Mouse (Mus musculus): Measurements from ENCODE around the gene Eepd1. TPM values are rescaled to one million over a fixed set of nuclear protein-coding genes. Genes with fewer than 3 reads are reported as not detected.

Eepd1 gene
- polyA plus RNA-seq, 1 experiment from 2014 or later, result 6.9 TPM

DNA sequence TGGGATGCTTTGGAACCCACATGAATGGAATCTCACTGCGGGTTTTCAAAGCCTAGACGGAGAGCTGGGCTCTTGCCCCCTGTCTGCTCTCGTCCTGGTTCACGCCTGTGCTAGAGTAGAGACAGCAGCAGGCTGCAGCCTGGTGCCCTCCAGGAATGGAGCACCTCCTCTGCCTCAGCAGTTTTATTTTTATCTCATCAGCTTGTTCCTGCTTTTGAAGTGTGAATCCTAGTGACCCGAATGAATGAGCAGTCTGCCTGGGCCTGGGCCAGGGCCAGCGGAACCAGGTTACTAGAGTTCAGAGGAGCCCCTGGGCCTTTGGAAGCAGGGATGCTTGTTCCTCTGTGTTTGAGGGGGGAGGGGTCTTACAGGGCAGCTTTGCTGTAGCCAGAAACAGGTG is 37.8 kb downstream of the Eepd1 start:
- H3K27me3 ChIP-seq (replicated peaks; ENCODE audit: control insufficient read depth, insufficient read depth, low read length), result no peaks in the 10 kb centered on the region
- ATAC-seq, result no peak
- no peaks in the 10 kb centered on the region for H3K9me3 ChIP-seq (ENCODE audit: control insufficient read depth, low read length)
- no peak overlapping the region for H3K9ac ChIP-seq (ENCODE audit: low read depth, low read length)
- H3K36me3 ChIP-seq (ENCODE audit: control insufficient read depth, insufficient read depth, low read length), result no peaks in the 10 kb centered on the region
- H3K4me1 ChIP-seq (ENCODE audit: control insufficient read depth, insufficient read depth, low read length), result no peaks in the 10 kb centered on the region; the same call in 1 of the 2 replicates
- H3K4me2 ChIP-seq (ENCODE audit: low read depth, low read length), result no peak overlapping the region
- no peak overlapping the region for H3K27ac ChIP-seq (ENCODE audit: low read length)
- H3K4me3 ChIP-seq (ENCODE audit: low read length), result no peak overlapping the region
- 70% methylated on average over 6 of the region's 6 CpGs for WGBS

DNA sequence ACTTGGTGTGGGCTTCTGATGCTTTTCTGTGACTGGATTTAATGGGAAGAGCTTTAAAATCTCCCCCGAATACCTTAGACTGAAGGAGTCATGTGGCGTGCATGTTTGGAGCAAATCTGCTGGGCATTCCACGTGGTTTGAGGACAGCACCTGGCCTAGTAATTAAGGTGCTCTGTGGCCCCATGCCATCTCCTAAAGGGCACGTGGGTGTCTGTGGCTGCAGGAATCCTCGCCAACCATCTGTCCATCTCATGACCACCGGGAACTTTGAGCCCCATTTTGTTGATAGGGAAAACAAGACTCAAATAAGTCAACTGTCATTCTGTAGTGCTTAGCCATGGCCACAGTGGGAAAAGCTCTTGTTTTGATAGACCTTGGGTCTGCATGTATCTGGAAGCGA is 39.5 kb downstream of the Eepd1 start:
- Histone ChIP-seq H3K36me3 (ENCODE audit: control insufficient read depth, insufficient read depth, low read length) (no peaks in the 10 kb centered on the region), H3K9me3 (ENCODE audit: control insufficient read depth, low read length) (no peaks in the 10 kb centered on the region), H3K4me3 (ENCODE audit: low read length) (no peak overlapping the region), H3K27ac (ENCODE audit: low read length) (no peak overlapping the region), H3K27me3 (replicated peaks; ENCODE audit: control insufficient read depth, insufficient read depth, low read length) (no peaks in the 10 kb centered on the region), H3K9ac (ENCODE audit: low read depth, low read length) (no peak overlapping the region), H3K4me1 (ENCODE audit: control insufficient read depth, insufficient read depth, low read length) (no peaks in the 10 kb centered on the region; the same call in 1 of the 2 replicates), H3K4me2 (ENCODE audit: low read depth, low read length) (no peak overlapping the region)
- WGBS, result 85% methylated on average over 7 of the region's 7 CpGs
- no peak for ATAC-seq

DNA sequence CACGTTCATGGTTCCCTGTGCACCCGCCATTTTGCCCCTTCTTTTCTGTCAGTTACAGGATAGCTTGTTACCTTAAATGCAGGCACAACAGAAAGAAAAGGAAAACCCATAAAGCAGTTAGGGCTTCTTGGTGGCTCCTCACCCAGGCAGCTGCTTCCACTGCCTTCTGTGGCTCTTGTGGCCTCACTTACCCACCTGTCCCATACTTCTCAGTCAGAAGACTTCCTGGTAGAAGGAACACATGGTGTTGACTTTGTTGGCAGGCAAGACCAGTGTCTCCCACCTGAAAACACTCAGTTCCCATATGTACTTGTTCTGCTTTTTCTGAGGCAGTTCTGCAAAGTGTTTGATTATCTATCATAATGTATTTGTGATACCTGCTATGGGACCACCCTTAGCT is 40.5 kb downstream of the Eepd1 start:
- Histone ChIP-seq H3K9ac (ENCODE audit: low read depth, low read length) (no peak overlapping the region), H3K4me3 (ENCODE audit: low read length) (no peak overlapping the region), H3K27me3 (replicated peaks; ENCODE audit: control insufficient read depth, insufficient read depth, low read length) (no peaks in the 10 kb centered on the region), H3K9me3 (ENCODE audit: control insufficient read depth, low read length) (no peaks in the 10 kb centered on the region), H3K4me1 (ENCODE audit: control insufficient read depth, insufficient read depth, low read length) (no peaks in the 10 kb centered on the region; the same call in 1 of the 2 replicates), H3K4me2 (ENCODE audit: low read depth, low read length) (no peak overlapping the region), H3K27ac (ENCODE audit: low read length) (no peak overlapping the region), H3K36me3 (ENCODE audit: control insufficient read depth, insufficient read depth, low read length) (no peaks in the 10 kb centered on the region)
- 90% methylated on average over 2 of the region's 2 CpGs for WGBS
- no peak for ATAC-seq

DNA sequence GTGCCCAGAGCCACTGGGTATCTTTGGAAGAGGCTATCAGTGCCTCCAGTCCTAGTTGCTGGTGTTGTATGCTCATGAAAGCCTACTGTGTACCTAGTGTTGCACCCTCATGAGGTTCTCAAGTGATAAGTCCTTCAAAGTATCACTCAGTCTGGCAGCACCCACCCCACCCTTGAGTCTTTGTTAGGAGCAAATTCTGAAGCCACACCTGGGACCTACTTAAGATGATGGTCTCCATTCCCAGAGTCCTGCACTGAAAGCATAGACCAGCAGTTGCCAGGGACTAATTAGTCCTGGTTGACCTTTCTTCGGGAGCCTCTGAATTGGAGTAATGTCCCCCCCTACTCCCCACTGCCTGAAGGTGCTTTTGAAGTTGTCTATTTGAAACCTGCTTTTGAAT is 45.2 kb downstream of the Eepd1 start:
- Histone ChIP-seq H3K9ac (ENCODE audit: low read depth, low read length) (no peak overlapping the region), H3K4me2 (ENCODE audit: low read depth, low read length) (no peak overlapping the region), H3K4me3 (ENCODE audit: low read length) (no peak overlapping the region), H3K27me3 (replicated peaks; ENCODE audit: control insufficient read depth, insufficient read depth, low read length) (no peaks in the 10 kb centered on the region), H3K27ac (ENCODE audit: low read length) (no peak overlapping the region), H3K9me3 (ENCODE audit: control insufficient read depth, low read length) (no peaks in the 10 kb centered on the region), H3K4me1 (ENCODE audit: control insufficient read depth, insufficient read depth, low read length) (peaks cover 2% of the 10 kb centered on the region; the same call in 1 of the 2 replicates), H3K36me3 (ENCODE audit: control insufficient read depth, insufficient read depth, low read length) (no peaks in the 10 kb centered on the region)
- ATAC-seq, result no peak
- WGBS, result 47% methylated on average over 1 of the region's 1 CpGs

DNA sequence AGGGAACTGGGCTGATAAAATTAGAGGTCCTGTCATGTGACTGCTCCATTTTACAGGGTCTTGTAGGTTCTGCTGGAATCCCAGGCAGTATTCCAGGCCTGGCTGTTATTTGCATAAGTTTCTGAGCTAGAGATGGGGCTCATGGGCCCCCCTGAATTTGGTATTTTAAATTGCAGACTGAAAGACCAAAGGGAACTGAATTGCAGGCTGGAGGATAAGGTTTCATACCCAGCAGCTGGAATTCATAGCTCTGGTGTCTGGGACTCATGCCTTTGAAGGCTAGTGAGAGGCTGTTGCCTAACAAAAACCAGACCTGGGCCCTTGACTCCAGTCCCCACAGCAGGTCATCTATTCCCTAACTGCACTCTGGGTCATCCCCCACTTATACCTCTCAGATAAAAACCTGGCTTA is 45.6 kb downstream of the Eepd1 start:
- H3K9me3 ChIP-seq (ENCODE audit: control insufficient read depth, low read length), result no peaks in the 10 kb centered on the region
- no peak overlapping the region for H3K4me3 ChIP-seq (ENCODE audit: low read length)
- ATAC-seq, result no peak
- peaks cover 2% of the 10 kb centered on the region; the same call in 1 of the 2 replicates for H3K4me1 ChIP-seq (ENCODE audit: control insufficient read depth, insufficient read depth, low read length)
- no peaks in the 10 kb centered on the region for H3K36me3 ChIP-seq (ENCODE audit: control insufficient read depth, insufficient read depth, low read length)
- H3K27ac ChIP-seq (ENCODE audit: low read length), result no peak overlapping the region
- no peak overlapping the region for H3K4me2 ChIP-seq (ENCODE audit: low read depth, low read length)
- H3K27me3 ChIP-seq (replicated peaks; ENCODE audit: control insufficient read depth, insufficient read depth, low read length), result no peaks in the 10 kb centered on the region
- no peak overlapping the region for H3K9ac ChIP-seq (ENCODE audit: low read depth, low read length)

DNA sequence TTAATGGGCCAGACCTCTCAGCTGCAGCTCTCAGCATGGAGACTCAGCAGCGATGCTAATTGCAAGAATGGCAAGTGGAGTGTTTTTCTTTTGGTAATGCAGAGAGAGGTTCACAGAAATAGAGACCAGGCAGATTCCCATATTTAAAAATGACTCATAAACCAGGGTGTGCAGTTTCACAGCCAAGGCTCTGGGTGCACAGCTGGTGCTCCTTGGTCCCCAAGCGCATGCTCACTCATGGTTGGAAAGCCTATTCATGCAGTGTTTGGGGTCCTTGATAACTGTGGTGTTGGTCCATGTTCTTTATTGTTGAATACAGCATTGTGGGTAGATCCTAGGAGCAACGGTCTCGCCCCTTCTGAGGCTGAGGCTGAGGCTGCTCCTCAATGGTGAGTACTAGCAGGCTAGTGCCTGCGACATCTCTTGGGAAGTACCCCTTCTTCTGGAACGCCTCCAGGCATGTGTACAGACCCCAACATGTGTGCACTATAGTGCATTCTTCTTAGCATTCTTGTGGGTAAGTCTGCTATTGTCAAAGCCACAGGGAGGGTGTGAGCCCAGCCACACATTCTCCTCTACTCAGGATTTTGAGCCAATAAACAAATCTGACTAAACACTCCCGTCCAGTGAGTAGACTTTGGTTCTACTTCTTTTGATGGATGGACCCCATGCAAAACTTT is 46.2 kb downstream of the Eepd1 start:
- ATAC-seq, result no peak
- no peak overlapping the region for H3K27ac ChIP-seq (ENCODE audit: low read length)

DNA sequence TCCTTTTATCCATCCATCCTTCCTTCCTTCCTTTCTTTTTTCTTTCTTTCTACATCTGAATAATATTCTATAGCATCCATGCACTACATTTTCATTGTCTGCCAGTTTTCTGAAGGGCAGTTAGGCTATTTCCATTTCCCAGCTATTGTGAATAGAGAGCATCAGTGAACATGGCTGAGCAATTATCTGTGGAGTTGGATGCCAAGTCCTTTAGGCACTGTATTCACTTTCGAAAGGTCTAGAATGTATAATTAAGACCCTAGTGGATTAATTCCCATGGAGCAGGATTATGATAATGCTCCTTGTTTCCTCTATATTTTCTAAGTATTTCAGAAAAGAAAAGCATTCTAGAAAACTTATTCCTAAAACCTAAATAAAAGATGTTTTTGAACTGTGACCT is 50.3 kb downstream of the Eepd1 start:
- no peak overlapping the region for H3K4me3 ChIP-seq (ENCODE audit: low read length)

More for the DNA sequence above, 46.2 kb downstream of the Eepd1 start:
- peaks cover 2% of the 10 kb centered on the region; the same call in 1 of the 2 replicates for H3K4me1 ChIP-seq (ENCODE audit: control insufficient read depth, insufficient read depth, low read length)
- H3K36me3 ChIP-seq (ENCODE audit: control insufficient read depth, insufficient read depth, low read length), result no peaks in the 10 kb centered on the region
- H3K4me3 ChIP-seq (ENCODE audit: low read length), result no peak overlapping the region
- 65% methylated on average over 7 of the region's 7 CpGs for WGBS
- no peaks in the 10 kb centered on the region for H3K9me3 ChIP-seq (ENCODE audit: control insufficient read depth, low read length)
- no peaks in the 10 kb centered on the region for H3K27me3 ChIP-seq (replicated peaks; ENCODE audit: control insufficient read depth, insufficient read depth, low read length)
- no peak overlapping the region for H3K9ac ChIP-seq (ENCODE audit: low read depth, low read length)
- H3K4me2 ChIP-seq (ENCODE audit: low read depth, low read length), result no peak overlapping the region

DNA sequence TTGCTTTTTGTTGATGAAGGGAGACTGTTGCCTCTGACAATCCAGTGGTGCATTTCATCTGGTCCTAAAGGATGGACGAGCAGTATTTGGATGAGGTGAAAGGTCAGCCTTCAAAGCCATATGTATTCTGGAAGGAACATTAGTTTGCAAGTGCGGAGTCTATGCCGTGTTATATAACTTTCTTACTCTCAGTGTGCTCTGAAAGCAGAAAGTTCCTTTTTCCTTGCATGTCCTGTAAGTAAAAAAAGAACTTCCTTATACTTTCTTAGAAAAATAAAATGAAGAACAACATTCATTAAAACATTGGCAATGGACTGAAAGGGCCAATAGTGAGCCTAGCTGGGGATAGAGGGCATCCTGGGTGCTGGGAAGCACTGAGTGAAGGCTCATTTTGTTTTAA is 50.8 kb downstream of the Eepd1 start:
- Histone ChIP-seq H3K4me1 (ENCODE audit: control insufficient read depth, insufficient read depth, low read length) (peaks cover 2% of the 10 kb centered on the region; the same call in 1 of the 2 replicates), H3K27ac (ENCODE audit: low read length) (no peak overlapping the region), H3K27me3 (replicated peaks; ENCODE audit: control insufficient read depth, insufficient read depth, low read length) (no peaks in the 10 kb centered on the region), H3K36me3 (ENCODE audit: control insufficient read depth, insufficient read depth, low read length) (no peaks in the 10 kb centered on the region), H3K9me3 (ENCODE audit: control insufficient read depth, low read length) (no peaks in the 10 kb centered on the region), H3K4me3 (ENCODE audit: low read length) (no peak overlapping the region), H3K4me2 (ENCODE audit: low read depth, low read length) (no peak overlapping the region), H3K9ac (ENCODE audit: low read depth, low read length) (no peak overlapping the region)
- 62% methylated on average over 3 of the region's 3 CpGs for WGBS
- no peak for ATAC-seq

More for the DNA sequence above, 50.3 kb downstream of the Eepd1 start:
- H3K4me2 ChIP-seq (ENCODE audit: low read depth, low read length), result no peak overlapping the region
- WGBS, result 83% methylated on average over 1 of the region's 1 CpGs
- no peak overlapping the region for H3K9ac ChIP-seq (ENCODE audit: low read depth, low read length)
- H3K4me1 ChIP-seq (ENCODE audit: control insufficient read depth, insufficient read depth, low read length), result peaks cover 2% of the 10 kb centered on the region; the same call in 1 of the 2 replicates
- no peaks in the 10 kb centered on the region for H3K36me3 ChIP-seq (ENCODE audit: control insufficient read depth, insufficient read depth, low read length)
- H3K27me3 ChIP-seq (replicated peaks; ENCODE audit: control insufficient read depth, insufficient read depth, low read length), result no peaks in the 10 kb centered on the region
- no peaks in the 10 kb centered on the region for H3K9me3 ChIP-seq (ENCODE audit: control insufficient read depth, low read length)
- H3K27ac ChIP-seq (ENCODE audit: low read length), result no peak overlapping the region
- ATAC-seq, result no peak

DNA sequence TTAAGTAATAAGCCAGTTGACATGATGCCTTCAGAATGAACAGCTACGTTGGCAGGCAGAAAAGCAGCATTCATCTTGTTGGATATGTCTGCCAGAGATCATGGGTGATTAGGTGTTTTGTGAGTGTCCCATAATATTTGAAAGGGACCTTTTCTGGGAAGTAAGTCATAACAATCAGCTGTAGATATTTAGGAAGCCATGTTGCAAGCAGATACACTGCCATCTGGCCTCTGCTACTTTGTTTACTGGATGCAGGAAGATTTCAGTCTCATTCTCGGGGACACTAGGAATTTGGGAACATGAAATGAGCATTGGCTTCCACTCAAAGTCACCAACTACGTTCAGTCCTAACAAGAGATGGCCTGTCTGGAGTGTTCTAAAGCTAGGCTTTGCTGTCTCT is 54.1 kb downstream of the Eepd1 start:
- H3K36me3 ChIP-seq (ENCODE audit: control insufficient read depth, insufficient read depth, low read length), result no peaks in the 10 kb centered on the region
- H3K4me3 ChIP-seq (ENCODE audit: low read length), result no peak overlapping the region
- H3K27me3 ChIP-seq (replicated peaks; ENCODE audit: control insufficient read depth, insufficient read depth, low read length), result no peaks in the 10 kb centered on the region
- H3K9ac ChIP-seq (ENCODE audit: low read depth, low read length), result no peak overlapping the region
- 74% methylated on average over 3 of the region's 3 CpGs for WGBS
- H3K27ac ChIP-seq (ENCODE audit: low read length), result no peak overlapping the region
- H3K9me3 ChIP-seq (ENCODE audit: control insufficient read depth, low read length), result no peaks in the 10 kb centered on the region
- no peak overlapping the region for H3K4me2 ChIP-seq (ENCODE audit: low read depth, low read length)
- no peak for ATAC-seq
- H3K4me1 ChIP-seq (ENCODE audit: control insufficient read depth, insufficient read depth, low read length), result no peaks in the 10 kb centered on the region

DNA sequence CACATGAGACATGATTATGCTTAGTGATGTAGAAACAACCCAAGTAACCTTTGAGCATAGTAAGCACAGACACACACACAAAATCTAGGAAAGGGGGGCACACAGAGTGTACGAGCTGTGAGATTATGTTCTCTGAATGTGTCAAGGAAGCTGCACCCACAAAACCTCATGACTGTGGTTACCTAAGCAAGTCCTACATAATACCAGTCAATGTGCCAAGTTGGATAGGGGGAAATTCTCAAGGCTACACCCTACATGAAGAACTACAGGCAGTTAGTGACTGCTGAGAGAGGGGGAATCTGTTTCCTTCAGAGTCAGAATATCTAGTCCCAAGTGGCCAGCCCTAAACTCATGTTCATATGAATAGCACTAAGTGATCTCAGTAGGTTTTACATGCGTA is 58.1 kb downstream of the Eepd1 start:
- no peaks in the 10 kb centered on the region for H3K4me1 ChIP-seq (ENCODE audit: control insufficient read depth, insufficient read depth, low read length)
- no peak for ATAC-seq
- no peak overlapping the region for H3K27ac ChIP-seq (ENCODE audit: low read length)
- H3K36me3 ChIP-seq (ENCODE audit: control insufficient read depth, insufficient read depth, low read length), result no peaks in the 10 kb centered on the region
- H3K27me3 ChIP-seq (replicated peaks; ENCODE audit: control insufficient read depth, insufficient read depth, low read length), result no peaks in the 10 kb centered on the region
- no peak overlapping the region for H3K9ac ChIP-seq (ENCODE audit: low read depth, low read length)
- no peaks in the 10 kb centered on the region for H3K9me3 ChIP-seq (ENCODE audit: control insufficient read depth, low read length)
- 83% methylated on average over 2 of the region's 2 CpGs for WGBS
- H3K4me2 ChIP-seq (ENCODE audit: low read depth, low read length), result no peak overlapping the region
- H3K4me3 ChIP-seq (ENCODE audit: low read length), result no peak overlapping the region
